Mouse (Mus musculus) layer of hippocampus, adult 11-12 months (tissue): ENCODE measurements around the gene Hmgcl.
"Not testable (repeated sequence)": the region's sequence is repeated elsewhere in the genome, so short reads cannot be mapped to it uniquely, and the experiment has no call there.

ENCODE experiments used
- DNase-seq: peaks from one replicate; pipeline ENCODE4 v3.0.0; 2022; ENCODE audit warnings: low spot score

The Hmgcl gene

GRCm38 (mm10) chr4:135926861-135927260 is 19.4 kb upstream of the Hmgcl start:
- DNase-seq: no peak

DNA sequence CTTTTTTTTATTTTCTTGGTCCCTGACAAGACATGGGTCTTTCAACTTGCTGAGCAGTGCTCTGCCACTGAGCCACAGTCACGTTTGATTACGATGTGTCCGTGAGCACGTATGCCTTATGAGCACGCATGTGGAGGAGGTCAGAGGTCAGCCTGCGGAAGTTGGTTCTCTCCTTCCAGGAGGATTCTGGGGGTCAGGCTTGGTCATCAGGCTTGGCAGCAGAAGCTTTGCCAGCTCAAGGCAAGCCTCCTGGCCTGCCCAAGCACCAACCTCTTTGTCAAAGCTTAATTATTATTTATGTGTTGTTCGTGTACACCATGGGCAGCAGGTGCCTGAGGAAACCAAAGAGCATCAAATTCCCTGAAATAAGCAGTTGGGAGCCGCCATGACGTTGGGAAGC is 17.9 kb upstream of the Hmgcl start:
- DNase-seq: no peak

GRCm38 (mm10) chr4:135929405-135929804 is 16.8 kb upstream of the Hmgcl start:
- no peak for DNase-seq

GRCm38 (mm10) chr4:135929828-135930227 is 16.4 kb upstream of the Hmgcl start:
- no peak for DNase-seq

- no peak for DNase-seq
Measured at GRCm38 (mm10) chr4:135930239-135930638, 16.0 kb upstream of the Hmgcl start.

DNA sequence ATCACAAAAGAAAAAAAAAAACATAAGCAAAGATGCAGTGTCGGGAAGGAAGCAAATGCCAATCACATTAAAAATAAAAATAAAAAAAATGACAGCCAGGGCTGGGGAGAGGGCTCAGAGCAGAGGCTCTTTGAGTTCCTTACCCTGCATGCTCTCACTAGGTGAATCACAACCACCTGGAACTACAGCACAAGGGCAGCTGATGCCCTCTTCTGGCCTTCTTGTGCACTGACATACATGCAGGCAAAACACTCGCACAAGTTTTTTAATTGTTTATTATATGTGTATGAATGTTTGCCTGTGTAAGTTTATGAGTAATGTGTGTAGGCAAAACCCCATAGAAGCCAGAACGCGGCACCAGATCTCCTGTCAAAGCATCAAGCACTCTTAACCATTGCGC is 14.4 kb upstream of the Hmgcl start:
- no peak for DNase-seq

- DNase-seq: no peak
Measured at GRCm38 (mm10) chr4:135934708-135935500, 11.3 kb upstream of the Hmgcl start.

DNA sequence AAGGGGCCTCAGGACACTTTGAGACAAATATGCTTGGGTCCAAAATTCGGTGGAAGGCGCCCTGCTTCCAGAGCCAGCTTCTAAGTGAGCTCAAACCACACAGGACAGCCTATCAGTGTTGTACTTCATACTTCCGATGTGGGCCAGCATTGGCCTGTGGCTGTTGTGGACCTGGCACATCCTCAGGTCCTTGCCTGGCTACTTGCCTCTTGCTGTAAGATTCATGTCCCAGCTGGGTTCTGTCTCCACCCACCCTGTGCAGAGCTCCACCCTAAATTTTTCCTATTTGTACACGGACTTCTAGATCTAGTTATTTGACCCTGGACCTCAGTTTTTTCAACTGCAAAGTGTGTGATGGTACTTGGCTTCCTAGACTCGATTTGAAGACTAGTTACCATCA is 10.7 kb upstream of the Hmgcl start:
- DNase-seq: no peak

- DNase-seq: no peak
Measured at GRCm38 (mm10) chr4:135938858-135939257, 7.4 kb upstream of the Hmgcl start.

GRCm38 (mm10) chr4:135941026-135941425 is 5.2 kb upstream of the Hmgcl start:
- not testable (repeated sequence) for DNase-seq

DNA sequence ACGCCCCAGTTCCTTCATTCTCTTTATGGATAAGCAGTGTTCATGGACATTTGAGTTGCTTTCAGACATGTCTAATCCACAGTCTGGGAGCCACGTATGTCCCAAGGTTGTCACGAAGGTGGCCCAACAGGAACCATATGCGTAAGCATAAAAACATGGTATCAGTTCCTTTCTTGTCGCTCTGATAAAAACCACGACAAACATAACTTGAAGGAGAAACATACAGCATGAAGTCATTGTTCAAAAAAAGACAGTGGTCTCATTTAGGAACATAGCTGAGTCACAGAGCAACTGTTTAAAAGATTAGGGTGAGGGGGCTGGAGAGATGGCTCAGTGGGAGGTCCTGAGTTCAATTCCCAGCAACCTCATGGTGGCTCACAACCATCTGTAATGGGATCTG is 4.1 kb upstream of the Hmgcl start:
- no peak for DNase-seq

DNA sequence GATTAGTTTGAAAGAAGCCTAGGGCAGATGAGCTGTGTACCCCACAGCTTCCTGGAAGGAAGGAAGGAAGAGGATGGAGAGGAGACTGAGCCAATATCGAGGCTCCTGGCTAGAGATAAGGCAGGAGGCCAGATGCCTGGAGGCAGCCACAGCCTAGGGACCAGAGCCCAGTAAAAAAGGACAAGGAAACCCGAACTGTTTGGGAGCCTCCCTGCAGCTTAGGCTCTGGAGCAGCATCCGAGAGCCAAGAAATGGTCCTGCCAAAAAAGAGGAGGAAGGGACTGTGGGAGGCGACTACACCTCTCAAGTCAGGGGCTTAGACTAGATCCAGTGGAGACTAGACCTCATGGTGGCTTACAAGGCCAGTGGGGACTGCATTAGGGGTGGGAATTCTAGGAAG is 2.9 kb upstream of the Hmgcl start:
- DNase-seq: no peak

DNA sequence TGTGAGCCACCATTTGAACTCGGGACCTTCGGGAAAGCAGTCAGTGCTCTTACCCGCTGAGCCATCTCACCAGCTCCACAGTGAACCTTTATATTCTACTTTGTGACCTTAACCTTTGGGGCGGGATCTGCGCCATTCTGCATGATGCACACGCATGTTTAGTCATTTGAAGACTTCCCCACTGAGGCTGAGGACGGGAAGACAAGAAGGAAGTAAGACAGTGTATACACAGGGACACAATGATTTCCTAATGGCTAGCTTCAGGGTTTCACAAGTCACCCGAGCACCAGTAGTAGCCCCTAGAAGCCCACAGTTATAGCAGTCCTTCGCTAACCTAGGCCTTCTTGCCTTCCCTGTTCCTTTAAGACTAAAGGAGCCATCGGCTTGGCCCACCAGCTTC is 542 bp upstream of the Hmgcl start:
- no peak for DNase-seq

- no peak for DNase-seq
Measured at GRCm38 (mm10) chr4:135946659-135947301, 532 bp downstream of the Hmgcl start.

- DNase-seq: no peak
Measured at GRCm38 (mm10) chr4:135948142-135948541, 1.9 kb downstream of the Hmgcl start.

DNA sequence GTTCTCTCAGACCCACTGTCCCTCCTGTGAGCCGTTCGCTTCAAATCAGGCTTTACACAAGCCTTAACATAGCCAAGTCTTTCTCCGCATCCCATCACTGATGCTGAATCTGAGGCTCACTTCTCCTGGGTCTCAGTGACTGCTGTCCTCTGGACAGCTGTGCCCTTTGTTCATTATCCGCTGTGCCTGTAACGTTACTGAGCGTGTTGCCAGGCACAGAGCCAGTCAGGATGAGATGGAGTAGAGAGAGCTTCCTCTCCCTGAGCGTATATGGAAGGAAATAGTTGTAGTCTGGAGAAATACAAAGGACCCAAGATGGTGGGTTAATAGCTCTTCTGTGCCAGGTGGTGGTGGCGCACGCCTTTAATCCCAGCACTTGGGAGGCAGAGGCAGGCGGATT is 3.2 kb downstream of the Hmgcl start:
- DNase-seq: no peak

DNA sequence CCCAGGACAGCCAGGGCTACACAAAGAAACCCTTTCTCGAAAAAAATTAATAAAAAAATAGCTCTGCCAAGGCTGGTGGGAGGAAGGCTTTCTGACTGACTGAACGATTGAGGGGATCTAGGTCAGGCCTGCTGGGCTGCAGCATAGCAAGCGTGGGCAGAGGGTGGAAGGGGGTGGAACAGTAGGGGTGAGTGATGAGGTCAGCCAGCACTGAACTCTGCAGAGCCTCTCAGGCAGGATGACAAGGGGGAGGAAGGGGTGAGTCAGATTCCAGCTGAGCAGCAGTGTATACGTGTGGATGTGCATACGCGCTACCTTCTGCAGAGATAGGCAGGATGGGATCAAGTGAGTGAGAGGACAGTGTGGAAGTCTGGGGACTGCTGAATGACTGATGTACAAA is 3.7 kb downstream of the Hmgcl start:
- no peak for DNase-seq

DNA sequence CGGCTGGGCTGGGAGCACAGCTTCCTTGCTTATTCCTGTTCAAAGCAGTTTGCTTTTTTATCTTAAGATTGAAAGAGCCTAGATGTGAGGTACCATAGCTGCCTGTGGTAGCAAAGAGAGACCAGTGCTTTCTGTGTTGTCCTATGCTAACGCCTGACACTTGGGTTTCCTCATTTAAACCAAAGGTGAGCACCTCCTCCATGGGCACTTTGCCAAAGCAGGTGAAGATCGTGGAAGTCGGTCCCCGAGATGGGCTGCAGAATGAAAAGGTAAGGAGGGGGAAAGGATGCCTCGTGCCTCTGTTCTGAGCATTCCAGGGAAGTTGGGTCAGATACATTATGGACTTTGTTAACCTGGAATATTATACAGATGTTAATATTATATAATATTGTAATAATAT is 4.1 kb downstream of the Hmgcl start:
- DNase-seq: no peak

DNA sequence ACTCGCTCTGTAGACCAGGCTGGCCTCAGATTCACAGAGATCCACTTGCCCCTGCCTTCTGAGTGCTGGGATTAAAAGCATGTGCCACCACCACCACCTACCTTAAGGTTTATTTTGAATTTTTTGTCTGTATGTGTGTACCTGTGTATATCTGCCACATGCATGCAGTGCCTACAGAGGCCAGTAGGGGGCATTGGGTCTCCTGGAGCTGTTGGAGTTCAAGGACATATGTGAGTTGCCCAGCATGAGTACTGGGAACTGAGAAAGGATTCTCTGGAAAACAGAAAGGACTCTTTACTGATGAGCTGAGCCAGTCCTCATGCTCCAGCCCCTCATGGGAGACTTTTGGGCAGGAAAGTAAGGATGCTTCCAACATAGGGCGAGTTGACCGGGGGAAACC is 5.3 kb downstream of the Hmgcl start:
- no peak for DNase-seq

GRCm38 (mm10) chr4:135953179-135953578 is 6.9 kb downstream of the Hmgcl start:
- no peak for DNase-seq

- peak; percentile 78 for DNase-seq
Measured at GRCm38 (mm10) chr4:135954241-135954640, 8.0 kb downstream of the Hmgcl start.

- no peak for DNase-seq
Measured at GRCm38 (mm10) chr4:135955886-135956285, 9.6 kb downstream of the Hmgcl start.

- no peak for DNase-seq
Measured at GRCm38 (mm10) chr4:135958354-135958753, 12.1 kb downstream of the Hmgcl start.

- peak; percentile 88 for DNase-seq
Measured at GRCm38 (mm10) chr4:135960717-135961116, 14.5 kb downstream of the Hmgcl start.
